Mouse (Mus musculus): Measurements from ENCODE around the gene Gatad2a.

DNA sequence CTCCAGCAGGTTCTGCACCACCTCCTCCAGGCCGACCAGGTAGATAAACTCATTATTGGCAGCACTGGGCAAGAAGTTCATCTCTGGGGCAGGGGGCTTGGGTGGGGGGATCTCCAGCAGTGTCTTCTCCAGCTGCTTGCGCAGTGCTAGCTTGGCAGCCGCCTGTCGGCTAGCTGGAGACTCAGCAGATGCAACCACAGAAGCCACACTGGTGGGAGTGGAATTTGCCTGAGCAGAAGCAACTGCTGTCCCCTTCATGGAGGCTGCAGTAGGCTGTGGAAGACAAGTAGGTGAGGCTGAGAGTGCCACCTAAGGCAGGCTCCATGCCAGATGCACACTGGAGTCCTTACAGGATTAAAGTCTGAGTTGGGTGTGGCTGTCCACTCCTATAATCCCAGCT, 81.7 kb downstream of the Gatad2a start:
- TF ChIP-seq POLR2A (IDR thresholded peaks at IDR 0.05; ENCODE audit: low read depth, low read length): no peak
- no peak for TF ChIP-seq CTCF (IDR thresholded peaks at IDR 0.05; ENCODE audit: borderline replicate concordance, insufficient read depth, low read length)
